Comparison of ENCODE assay signal across 20 mouse cellular contexts in the genomic region with DNA sequence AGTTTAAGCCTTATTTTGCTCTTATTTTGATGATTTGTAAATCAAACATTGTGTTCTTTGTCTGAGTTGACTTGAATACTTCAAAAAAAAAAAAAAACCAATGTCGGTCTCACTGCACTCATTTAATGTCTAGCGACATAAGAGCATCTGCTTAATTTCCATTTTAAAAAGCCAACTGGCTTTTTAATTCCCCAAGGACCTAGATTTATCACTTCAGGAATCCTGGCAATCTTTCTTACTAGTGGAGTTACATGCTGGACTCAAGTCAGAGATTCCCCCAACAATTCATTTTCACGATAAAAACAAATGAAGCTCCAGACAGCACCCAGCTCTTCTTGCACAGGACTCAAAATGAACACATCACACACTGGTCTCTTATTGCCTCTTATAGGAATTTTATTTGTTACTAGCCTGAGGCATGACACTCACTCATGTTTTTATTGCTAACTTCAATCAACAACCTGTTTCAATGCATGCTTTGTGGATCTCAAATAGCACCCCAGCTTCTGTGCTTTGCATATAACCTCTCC.
DNase-seq lines count a peak whose midpoint lies in the region; ATAC-seq and TF ChIP-seq lines count a peak whose summit lies in the region.
"Had no signal": no experiment of that assay in that cellular context is flagged by ENCODE, and none has a peak within 500 bp of the region (broad histone marks: within the 10 kb centered on the region; RNA-seq: fewer than 3 reads in every experiment).

No protein-coding gene starts in this region.

- H3K9me3 ChIP-seq in forebrain, embryonic 13.5 days (replicated peaks) = no peaks in the 10 kb centered on the region
- H3K9me3 ChIP-seq in forebrain, embryonic 12.5 days = no peaks in the 10 kb centered on the region
- no peaks in the 10 kb centered on the region for H3K9me3 ChIP-seq in hindbrain, embryonic 13.5 days
- H3K9me3 ChIP-seq in hindbrain, embryonic 16.5 days (ENCODE audit: control insufficient read depth, low read length) = no peaks in the 10 kb centered on the region
- no peaks in the 10 kb centered on the region for H3K9me3 ChIP-seq in midbrain, postnatal 0 days (ENCODE audit: low read length)
- no peaks in the 10 kb centered on the region for H3K9me3 ChIP-seq in midbrain, embryonic 10.5 days (replicated peaks)
- H3K9me3 ChIP-seq in neural tube, embryonic 14.5 days (ENCODE audit: control insufficient read depth, low read length) = no peaks in the 10 kb centered on the region
- H3K9me3 ChIP-seq: embryonic facial prominence, embryonic 10.5 days; G1E; heart, embryonic 15.5 days; intestine, embryonic 15.5 days had no signal

- no peak for TF ChIP-seq CTCF in midbrain, postnatal 0 days (IDR thresholded peaks at IDR 0.05)

- 0 out of 2 replicates have a peak, but pooled peaks have one; percentile 6 for ATAC-seq in forebrain, embryonic 13.5 days
- no peak for ATAC-seq in forebrain, embryonic 12.5 days (ENCODE audit: low FRiP score)
- peak; percentile 46; the same call in 1 of the 2 replicates for ATAC-seq in hindbrain, embryonic 13.5 days (ENCODE audit: low FRiP score)
- no peak for ATAC-seq in hindbrain, embryonic 16.5 days
- no peak for ATAC-seq in midbrain, postnatal 0 days (ENCODE audit: low FRiP score)
- ATAC-seq in neural tube, embryonic 14.5 days (ENCODE audit: low read depth) = peak; percentile 68; the same call in 1 of the 2 replicates
- ATAC-seq: CD4-positive, CD25-positive, alpha-beta regulatory T cell, adult 4 months; intestine, embryonic 15.5 days had no signal

- 80% methylated on average over 3 of the region's 3 CpGs for WGBS in forebrain, embryonic 13.5 days
- 79% methylated on average over 3 of the region's 3 CpGs for WGBS in forebrain, embryonic 12.5 days
- 45% methylated on average over 3 of the region's 3 CpGs for WGBS in hindbrain, embryonic 13.5 days
- 28% methylated on average over 3 of the region's 3 CpGs for WGBS in hindbrain, embryonic 16.5 days
- WGBS in midbrain, postnatal 0 days = 40% methylated on average over 3 of the region's 3 CpGs
- 86% methylated on average over 3 of the region's 3 CpGs for WGBS in midbrain, embryonic 10.5 days
- WGBS in neural tube, embryonic 14.5 days = 18% methylated on average over 3 of the region's 3 CpGs

- peak; percentile 28 for DNase-seq in midbrain, postnatal 0 days (ENCODE audit: low spot score)
- DNase-seq in midbrain, embryonic 10.5 days (ENCODE audit: low spot score) = no peak
- no peak for DNase-seq in MN1 (ENCODE audit: low spot score)
- DNase-seq: adrenal gland, postnatal 10 days; B cell, adult 2 months; cerebellum, adult 2 months; cerebellum, postnatal 10 days; gastrocnemius, postnatal 14 days; heart, adult 2 months had no signal

- H3K9ac ChIP-seq in forebrain, embryonic 13.5 days = no peak overlapping the region
- H3K9ac ChIP-seq in forebrain, embryonic 12.5 days = no peak overlapping the region
- H3K9ac ChIP-seq in hindbrain, embryonic 13.5 days = no peak overlapping the region
- H3K9ac ChIP-seq in hindbrain, embryonic 16.5 days (ENCODE audit: low read depth, low read length) = no peak overlapping the region
- H3K9ac ChIP-seq in midbrain, postnatal 0 days (replicated peaks; ENCODE audit: low read length, poor library complexity, severe bottlenecking) = no peak overlapping the region
- H3K9ac ChIP-seq in neural tube, embryonic 14.5 days (replicated peaks; ENCODE audit: low read depth, low read length) = no peak overlapping the region
- H3K9ac ChIP-seq: heart, embryonic 15.5 days; intestine, embryonic 15.5 days had no signal

- H3K27me3 ChIP-seq in forebrain, embryonic 13.5 days = no peaks in the 10 kb centered on the region
- H3K27me3 ChIP-seq in forebrain, embryonic 12.5 days = peaks cover 3% of the 10 kb centered on the region; the same call in 1 of the 2 replicates
- no peaks in the 10 kb centered on the region for H3K27me3 ChIP-seq in hindbrain, embryonic 13.5 days
- no peaks in the 10 kb centered on the region for H3K27me3 ChIP-seq in hindbrain, embryonic 16.5 days (replicated peaks; ENCODE audit: control insufficient read depth, insufficient read depth, low read length)
- no peaks in the 10 kb centered on the region for H3K27me3 ChIP-seq in midbrain, postnatal 0 days (ENCODE audit: insufficient read depth, low read length)
- H3K27me3 ChIP-seq in midbrain, embryonic 10.5 days (ENCODE audit: low read depth, poor library complexity, severe bottlenecking) = no peaks in the 10 kb centered on the region
- no peaks in the 10 kb centered on the region for H3K27me3 ChIP-seq in neural tube, embryonic 14.5 days (ENCODE audit: control insufficient read depth, insufficient read depth, low read length)
- H3K27me3 ChIP-seq: heart, embryonic 15.5 days; intestine, embryonic 15.5 days had no signal

- H3K4me2 ChIP-seq in forebrain, embryonic 13.5 days = no peak overlapping the region
- no peak overlapping the region for H3K4me2 ChIP-seq in forebrain, embryonic 12.5 days
- no peak overlapping the region for H3K4me2 ChIP-seq in hindbrain, embryonic 13.5 days
- H3K4me2 ChIP-seq in hindbrain, embryonic 16.5 days (ENCODE audit: low read length) = no peak overlapping the region
- no peak overlapping the region for H3K4me2 ChIP-seq in midbrain, postnatal 0 days (ENCODE audit: low read depth, low read length, poor library complexity, severe bottlenecking)
- no peak overlapping the region for H3K4me2 ChIP-seq in neural tube, embryonic 14.5 days (ENCODE audit: low read depth, low read length)
- H3K4me2 ChIP-seq: heart, embryonic 11.5 days; heart, embryonic 15.5 days; intestine, embryonic 15.5 days had no signal

- H3K4me1 ChIP-seq in forebrain, embryonic 13.5 days = no peaks in the 10 kb centered on the region
- no peaks in the 10 kb centered on the region for H3K4me1 ChIP-seq in forebrain, embryonic 12.5 days
- H3K4me1 ChIP-seq in hindbrain, embryonic 13.5 days (replicated peaks) = peaks cover 7% of the 10 kb centered on the region; the same call in 1 of the 2 replicates
- H3K4me1 ChIP-seq in hindbrain, embryonic 16.5 days (ENCODE audit: control insufficient read depth, insufficient read depth, low read depth, low read length) = no peaks in the 10 kb centered on the region
- no peaks in the 10 kb centered on the region; the same call in 1 of the 2 replicates for H3K4me1 ChIP-seq in midbrain, postnatal 0 days (ENCODE audit: insufficient read depth, low read length)
- H3K4me1 ChIP-seq in midbrain, embryonic 10.5 days = no peaks in the 10 kb centered on the region
- H3K4me1 ChIP-seq in neural tube, embryonic 14.5 days (ENCODE audit: control insufficient read depth, insufficient read depth, low read length) = 0 out of 2 replicates have a peak, but pooled peaks cover 3% of the 10 kb centered on the region
- H3K4me1 ChIP-seq: embryonic facial prominence, embryonic 10.5 days; heart, embryonic 15.5 days; intestine, embryonic 15.5 days had no signal

- H3K27ac ChIP-seq in forebrain, embryonic 13.5 days = no peak overlapping the region
- H3K27ac ChIP-seq in forebrain, embryonic 12.5 days = no peak overlapping the region
- no peak overlapping the region for H3K27ac ChIP-seq in hindbrain, embryonic 13.5 days
- H3K27ac ChIP-seq in hindbrain, embryonic 16.5 days (ENCODE audit: low read depth, low read length) = no peak overlapping the region
- no peak overlapping the region for H3K27ac ChIP-seq in midbrain, postnatal 0 days (ENCODE audit: low read depth, low read length)
- H3K27ac ChIP-seq in midbrain, embryonic 10.5 days (replicated peaks) = no peak overlapping the region
- H3K27ac ChIP-seq in neural tube, embryonic 14.5 days (ENCODE audit: low read depth, low read length) = no peak overlapping the region
- H3K27ac ChIP-seq: embryonic facial prominence, embryonic 10.5 days; heart, adult 2 months; heart, embryonic 15.5 days; intestine, embryonic 15.5 days had no signal

- H3K4me3 ChIP-seq in forebrain, embryonic 13.5 days = no peak overlapping the region
- H3K4me3 ChIP-seq in forebrain, embryonic 12.5 days (replicated peaks) = no peak overlapping the region
- no peak overlapping the region for H3K4me3 ChIP-seq in hindbrain, embryonic 13.5 days
- no peak overlapping the region for H3K4me3 ChIP-seq in hindbrain, embryonic 16.5 days (ENCODE audit: low read length)
- H3K4me3 ChIP-seq in midbrain, postnatal 0 days (ENCODE audit: low read depth, low read length) = no peak overlapping the region
- H3K4me3 ChIP-seq in midbrain, embryonic 10.5 days = no peak overlapping the region
- no peak overlapping the region for H3K4me3 ChIP-seq in neural tube, embryonic 14.5 days (ENCODE audit: low read depth, low read length)
- H3K4me3 ChIP-seq: embryonic facial prominence, embryonic 10.5 days; heart, adult 2 months; heart, embryonic 15.5 days; intestine, embryonic 15.5 days had no signal

- H3K36me3 ChIP-seq in forebrain, embryonic 13.5 days (ENCODE audit: poor library complexity, severe bottlenecking) = no peaks in the 10 kb centered on the region
- no peaks in the 10 kb centered on the region for H3K36me3 ChIP-seq in forebrain, embryonic 12.5 days (replicated peaks)
- H3K36me3 ChIP-seq in hindbrain, embryonic 13.5 days = no peaks in the 10 kb centered on the region
- no peaks in the 10 kb centered on the region for H3K36me3 ChIP-seq in hindbrain, embryonic 16.5 days (ENCODE audit: control insufficient read depth, insufficient read depth, low read length)
- H3K36me3 ChIP-seq in midbrain, postnatal 0 days (ENCODE audit: insufficient read depth, low read length) = no peaks in the 10 kb centered on the region
- no peaks in the 10 kb centered on the region for H3K36me3 ChIP-seq in midbrain, embryonic 10.5 days
- H3K36me3 ChIP-seq in neural tube, embryonic 14.5 days (ENCODE audit: control insufficient read depth, insufficient read depth, low read length) = no peaks in the 10 kb centered on the region
- H3K36me3 ChIP-seq: embryonic facial prominence, embryonic 10.5 days; G1E; heart, embryonic 15.5 days; intestine, embryonic 15.5 days had no signal

Comparison
In these comparisons a context has a peak if more than half of its experiments do, and no peak if none do; other contexts are left out.
1. ATAC-seq: peak in forebrain, embryonic 13.5 days (single experiment), hindbrain, embryonic 13.5 days (single experiment) and neural tube, embryonic 14.5 days (single experiment); none in forebrain, embryonic 12.5 days (single experiment), hindbrain, embryonic 16.5 days (single experiment) and midbrain, postnatal 0 days (single experiment).